Mouse (Mus musculus) bone marrow macrophage, adult 2 months (primary cell): ENCODE measurements around the gene Fn1.

Experiments
- CTCF ChIP-seq: IDR thresholded peaks from 2 replicates; pipeline ENCODE4 v1.5.1; 2012; ENCODE audit warnings: low read depth, mild to moderate bottlenecking, low read length, moderate library complexity
- POLR2A ChIP-seq: IDR thresholded peaks from 2 replicates; pipeline ENCODE4 v1.6.1; 2012; ENCODE audit warnings: mild to moderate bottlenecking, low read depth, low read length, borderline replicate concordance

GRCm38 (mm10) chr1:71686791-71687190 lies 33.8 kb upstream of the Fn1 start:
- TF ChIP-seq CTCF (no peak), POLR2A (no peak)
